Mouse (Mus musculus) MEL (cell line): ENCODE measurements around the gene Car2. TPM values are rescaled to one million over a fixed set of nuclear protein-coding genes. Genes with fewer than 3 reads are reported as not detected.

Source experiments
- DNase-seq: peaks from one replicate; pipeline ENCODE4 v3.0.0; 2011; ENCODE audit warnings: low read depth, low spot score
- H3K27ac ChIP-seq: 2 replicates; pipeline ENCODE4 v1.5.1; 2012; ENCODE audit warnings: low read depth, mild to moderate bottlenecking, control low read depth, low read length, moderate library complexity; ENCODE audit not compliant: control insufficient read depth
- H3K27me3 ChIP-seq, 2 experiments: fragments of 150-350 bp in 1 of 2; sonication (generic) in 1 of 2; 2 replicates each; pipeline ENCODE4 v1.6.1; 2012; ENCODE audit warnings: low read length in 2 of 2, mild to moderate bottlenecking in 2 of 2, improper control_type of control experiment in 1 of 2, moderate library complexity in 1 of 2; ENCODE audit not compliant: insufficient read depth in 2 of 2, control insufficient read depth in 1 of 2
- H3K36me3 ChIP-seq, 2 experiments: 2 replicates each; pipeline ENCODE4 v1.6.1; 2012 to 2014; ENCODE audit warnings: low read length in 2 of 2, improper control_type of control experiment in 1 of 2, inconsistent platforms in 1 of 2, mild to moderate bottlenecking in 1 of 2; ENCODE audit not compliant: insufficient read depth in 2 of 2, control insufficient read depth in 1 of 2
- H3K4me1 ChIP-seq, 2 experiments: fragments of 150-350 bp in 1 of 2; sonication (generic) in 1 of 2; 2 replicates each; pipeline ENCODE4 v1.6.1; 2012; ENCODE audit warnings: low read length in 2 of 2, improper control_type of control experiment in 1 of 2, mild to moderate bottlenecking in 1 of 2; ENCODE audit not compliant: insufficient read depth in 2 of 2, control insufficient read depth in 1 of 2
- H3K4me3 ChIP-seq, 2 experiments: fragments of 150-350 bp in 1 of 2; sonication (generic) in 1 of 2; 2 replicates each; pipeline ENCODE4 v1.5.1; 2012; ENCODE audit warnings: low read depth in 2 of 2, low read length in 2 of 2, mild to moderate bottlenecking in 2 of 2, moderate library complexity in 2 of 2, control low read depth in 1 of 2, improper control_type of control experiment in 1 of 2; ENCODE audit not compliant: control insufficient read depth in 1 of 2, insufficient read depth in 1 of 2
- H3K79me2 ChIP-seq: 2 replicates; pipeline ENCODE4 v1.6.1; 2012; ENCODE audit warnings: mild to moderate bottlenecking, low read length, moderate library complexity; ENCODE audit not compliant: control insufficient read depth, poor library complexity, insufficient read depth
- H3K9ac ChIP-seq: 2 replicates; pipeline ENCODE4 v1.6.1; 2012; ENCODE audit warnings: low read depth, mild to moderate bottlenecking, control low read depth, low read length, moderate library complexity; ENCODE audit not compliant: control insufficient read depth, poor library complexity, severe bottlenecking
- H3K9me3 ChIP-seq: fragments of 150-350 bp; sonication (generic); replicated peaks from 2 replicates; pipeline ENCODE4 v1.6.1; 2012; ENCODE audit warnings: mild to moderate bottlenecking, low read length, improper control_type of control experiment, moderate library complexity; ENCODE audit not compliant: insufficient read depth
- CHD1 ChIP-seq: IDR thresholded peaks from 2 replicates; pipeline ENCODE4 v1.6.1; 2012; ENCODE audit warnings: low read depth, mild to moderate bottlenecking, inconsistent platforms, low read length, improper control_type of control experiment
- CHD2 ChIP-seq: IDR thresholded peaks from 2 replicates; pipeline ENCODE4 v1.6.1; 2011; ENCODE audit warnings: low read length, improper control_type of control experiment
- GABPA ChIP-seq: IDR thresholded peaks from 2 replicates; pipeline ENCODE4 v1.6.1; 2012; ENCODE audit warnings: low read depth, mild to moderate bottlenecking, inconsistent platforms, low read length, improper control_type of control experiment, moderate library complexity
- GATA1 ChIP-seq: IDR thresholded peaks from 2 replicates; pipeline ENCODE4 v1.6.1; 2011; ENCODE audit warnings: low read depth, low read length, improper control_type of control experiment
- JUND ChIP-seq: IDR thresholded peaks from 2 replicates; pipeline ENCODE4 v1.6.1; 2011; ENCODE audit warnings: low read depth, mild to moderate bottlenecking, improper control_type of control experiment, low read length
- KAT2A ChIP-seq: conservative IDR thresholded peaks from 2 replicates; pipeline ENCODE4 v1.6.1; 2012; ENCODE audit warnings: low read depth, low read length, improper control_type of control experiment, inconsistent platforms
- MAFK ChIP-seq: IDR thresholded peaks from 2 replicates; pipeline ENCODE4 v1.6.1; 2011; ENCODE audit warnings: low read depth, mild to moderate bottlenecking, low read length, improper control_type of control experiment, borderline replicate concordance
- MAX ChIP-seq: IDR thresholded peaks from 2 replicates; pipeline ENCODE4 v1.6.1; 2011; ENCODE audit warnings: low read length, improper control_type of control experiment
- MAZ ChIP-seq: IDR thresholded peaks from 2 replicates; pipeline ENCODE4 v1.6.1; 2012; ENCODE audit warnings: low read depth, mild to moderate bottlenecking, inconsistent platforms, low read length, improper control_type of control experiment
- MXI1 ChIP-seq: IDR thresholded peaks from 2 replicates; pipeline ENCODE4 v1.6.1; 2011; ENCODE audit warnings: mild to moderate bottlenecking, low read depth, low read length, improper control_type of control experiment
- MYC ChIP-seq: IDR thresholded peaks from 2 replicates; pipeline ENCODE4 v1.6.1; 2011; ENCODE audit warnings: low read depth, mild to moderate bottlenecking, low read length, improper control_type of control experiment, moderate library complexity
- NELFE ChIP-seq: IDR thresholded peaks from 2 replicates; pipeline ENCODE4 v1.6.1; 2011; ENCODE audit warnings: low read depth, low read length, improper control_type of control experiment
- POLR2A ChIP-seq, 2 experiments: IDR thresholded peaks; 2 replicates each; pipeline ENCODE4 v1.6.1; 2011 to 2012; ENCODE audit warnings: low read length in 2 of 2, mild to moderate bottlenecking in 2 of 2, control low read depth in 1 of 2, improper control_type of control experiment in 1 of 2, low read depth in 1 of 2, moderate library complexity in 1 of 2; ENCODE audit not compliant: control insufficient read depth in 1 of 2, insufficient read depth in 1 of 2, poor library complexity in 1 of 2
- POLR2AphosphoS2 ChIP-seq: IDR thresholded peaks from 2 replicates; pipeline ENCODE4 v1.6.1; 2011; ENCODE audit warnings: low read length, improper control_type of control experiment
- SIN3A ChIP-seq: IDR thresholded peaks from 2 replicates; pipeline ENCODE4 v1.6.1; 2012; ENCODE audit warnings: low read length, improper control_type of control experiment, inconsistent platforms
- TAL1 ChIP-seq: IDR thresholded peaks from 2 replicates; pipeline ENCODE4 v1.6.1; 2012; ENCODE audit warnings: mild to moderate bottlenecking, inconsistent platforms, low read length, moderate library complexity, mixed read lengths
- USF2 ChIP-seq, 2 experiments: IDR thresholded peaks; 2 replicates each; pipeline ENCODE4 v1.6.1; 2011 to 2012; ENCODE audit warnings: improper control_type of control experiment in 2 of 2, low read length in 2 of 2, borderline replicate concordance in 1 of 2, inconsistent platforms in 1 of 2, low read depth in 1 of 2, mild to moderate bottlenecking in 1 of 2; ENCODE audit not compliant: insufficient read depth in 1 of 2
- ZC3H11A ChIP-seq: IDR thresholded peaks from 2 replicates; pipeline ENCODE4 v1.6.1; 2012; ENCODE audit warnings: low read depth, mild to moderate bottlenecking, inconsistent platforms, low read length, improper control_type of control experiment
- ZKSCAN1 ChIP-seq: IDR thresholded peaks from 2 replicates; pipeline ENCODE4 v1.6.1; 2012; ENCODE audit warnings: low read depth, mild to moderate bottlenecking, inconsistent platforms, low read length, improper control_type of control experiment, moderate library complexity
- ZMIZ1 ChIP-seq: IDR thresholded peaks from 2 replicates; pipeline ENCODE4 v1.6.1; 2012; ENCODE audit warnings: low read depth, mild to moderate bottlenecking, inconsistent platforms, low read length, improper control_type of control experiment, moderate library complexity
- ZNF384 ChIP-seq: IDR thresholded peaks from 2 replicates; pipeline ENCODE4 v1.6.1; 2012; ENCODE audit warnings: low read depth, mild to moderate bottlenecking, inconsistent platforms, low read length, improper control_type of control experiment
- polyA plus RNA-seq, 2 experiments: library from polyadenylated mRNA; stranded (reverse) in 1 of 2; unstranded in 1 of 2; fragments of >175 nt in 1 of 2; fragments of >200 nt in 1 of 2; gene quantifications; 2 replicates each; pipeline versions ENCODE4 v1.2.1 to v1.2.4; 2012; ENCODE audit warnings: low replicate concordance in 2 of 2, low read depth in 1 of 2; ENCODE audit not compliant: insufficient read length in 2 of 2, insufficient read depth in 1 of 2, missing spikeins in 1 of 2
- total RNA-seq: library from RNA; depleted of rRNA; stranded (reverse); fragments of 300-350 nt; gene quantifications from 2 replicates; pipeline ENCODE4 v1.2.3, GENCODE M21; 2012

Gene Car2
- total and polyA plus RNA-seq, 3 experiments, result 109 to 397 (median 369) TPM

GRCm38 (mm10) chr3:14863022-14863711 is 22.9 kb upstream of the Car2 start, which contains the start of gene Car3:
Gene Car3 (plus strand): TSS chr3:14863512.
- no peak within 1 kb of the TSS for H3K4me3 ChIP-seq
- TF ChIP-seq MAZ, result no peak
- TF ChIP-seq CHD2, result no peak
- no peak for TF ChIP-seq ZC3H11A
- no peak for TF ChIP-seq ZKSCAN1
- no peak for TF ChIP-seq CHD1
- TF ChIP-seq GATA1, result no peak
- no peak for TF ChIP-seq KAT2A
- no peak for TF ChIP-seq ZMIZ1
- no peaks in the 10 kb centered on the region for H3K9me3 ChIP-seq
- H3K36me3 ChIP-seq, result no peaks in the 10 kb centered on the region
- no peak for DNase-seq
- peaks cover 0 to under 1% of the 10 kb centered on the region in 2 experiments; a peak in 1 of 4 replicates for H3K4me1 ChIP-seq
- H3K79me2 ChIP-seq, result no peaks in the 10 kb centered on the region; the same call in 1 of the 2 replicates
- H3K9ac ChIP-seq, result no peak within 1 kb of the TSS
- H3K27ac ChIP-seq, result no peak within 1 kb of the TSS
- no peaks in the 10 kb centered on the region for H3K27me3 ChIP-seq

GRCm38 (mm10) chr3:14863922-14864321 is 22.2 kb upstream of the Car2 start:
- no peak for DNase-seq
- H3K4me1 ChIP-seq, result peaks cover 0 to 7% of the 10 kb centered on the region in 2 experiments; a peak in 1 of 4 replicates
- no peak overlapping the region for H3K9ac ChIP-seq
- H3K27ac ChIP-seq, result no peak overlapping the region
- H3K27me3 ChIP-seq, result no peaks in the 10 kb centered on the region
- no peaks in the 10 kb centered on the region; a peak in 1 of 4 replicates for H3K36me3 ChIP-seq
- TF ChIP-seq NELFE, result no peak
- H3K9me3 ChIP-seq, result no peaks in the 10 kb centered on the region
- no peaks in the 10 kb centered on the region; the same call in 1 of the 2 replicates for H3K79me2 ChIP-seq
- no peak overlapping the region for H3K4me3 ChIP-seq

GRCm38 (mm10) chr3:14865941-14866340 is 20.1 kb upstream of the Car2 start:
- TF ChIP-seq GABPA (no peak), MYC (no peak), JUND (no peak), TAL1 (no peak), MAX (no peak), GATA1 (no peak), SIN3A (no peak), ZC3H11A (no peak), KAT2A (no peak), MAFK (no peak), USF2 (IDR thresholded peaks at IDR 0.05; ENCODE audit: borderline replicate concordance in 1 of 2, insufficient read depth in 1 of 2, low read depth in 1 of 2, low read length in 2 of 2) (no peak), MXI1 (no peak), ZNF384 (no peak), POLR2AphosphoS2 (no peak), POLR2A (IDR thresholded peaks at IDR 0.05; ENCODE audit: control insufficient read depth in 1 of 2, insufficient read depth in 1 of 2, low read depth in 1 of 2, low read length in 2 of 2, poor library complexity in 1 of 2) (no peak)
- no peak for DNase-seq
- H3K36me3 ChIP-seq, result peaks cover 0 to 3% of the 10 kb centered on the region in 2 experiments; a peak in 1 of 4 replicates
- H3K9me3 ChIP-seq, result no peaks in the 10 kb centered on the region
- H3K9ac ChIP-seq, result no peak overlapping the region
- H3K4me3 ChIP-seq, result no peak overlapping the region
- H3K79me2 ChIP-seq, result no peaks in the 10 kb centered on the region; the same call in 1 of the 2 replicates
- H3K27me3 ChIP-seq, result no peaks in the 10 kb centered on the region
- no peak overlapping the region for H3K27ac ChIP-seq
- peaks cover 5 to 15% of the 10 kb centered on the region in 2 experiments for H3K4me1 ChIP-seq
